Mouse (Mus musculus) lung, embryonic 14.5 days (tissue): ENCODE data around the gene Adrm1. TPM values are rescaled to one million over a fixed set of nuclear protein-coding genes. Genes with fewer than 3 reads are reported as not detected.

Experiments
- ATAC-seq: fragments of 200-750 bp; cut with Nextera tagmentation; 2 replicates; pipeline ENCODE4 v1.8.0; 2017; ENCODE audit warnings: mild to moderate bottlenecking, moderate TSS enrichment, moderate library complexity; ENCODE audit not compliant: insufficient read depth
- DNase-seq: peaks from one replicate; pipeline ENCODE4 v3.0.0-alpha.2; 2015
- H3K27ac ChIP-seq: fragments of 300-500 bp; sonication (generic); 2 replicates; pipeline ENCODE4 v1.5.1; 2014; ENCODE audit warnings: low read depth, mild to moderate bottlenecking, moderate library complexity
- H3K27me3 ChIP-seq: fragments of 300-500 bp; sonication (generic); 2 replicates; pipeline ENCODE4 v1.6.1; 2014; ENCODE audit warnings: low read length, control low read depth; ENCODE audit not compliant: insufficient read depth
- H3K36me3 ChIP-seq: fragments of 300-500 bp; sonication (generic); 2 replicates; pipeline ENCODE4 v1.6.1; 2014; ENCODE audit warnings: control low read depth; ENCODE audit not compliant: insufficient read depth
- H3K4me1 ChIP-seq: fragments of 300-500 bp; sonication (generic); 2 replicates; pipeline ENCODE4 v1.6.1; 2014; ENCODE audit warnings: antibody characterized with exemption, control low read depth; ENCODE audit not compliant: insufficient read depth
- H3K4me2 ChIP-seq: fragments of 300-500 bp; sonication (generic); 2 replicates; pipeline ENCODE4 v1.6.1; 2014; ENCODE audit warnings: mild to moderate bottlenecking
- H3K4me3 ChIP-seq: fragments of 300-500 bp; sonication (generic); 2 replicates; pipeline ENCODE4 v1.5.1; 2014; ENCODE audit warnings: low read depth, low read length
- H3K9ac ChIP-seq: fragments of 300-500 bp; sonication (generic); 2 replicates; pipeline ENCODE4 v1.6.1; 2014
- H3K9me3 ChIP-seq: fragments of 300-500 bp; sonication (generic); 2 replicates; pipeline ENCODE4 v1.6.1; 2016; ENCODE audit warnings: low read depth, low read length, control low read depth
- CTCF ChIP-seq: IDR thresholded peaks from 2 replicates; pipeline ENCODE4 v1.5.1; 2016; ENCODE audit warnings: antibody characterized with exemption, low read depth
- WGBS: fragments of 180-500 bp; shearing (Covaris S2); extraction: QIAGEN DNeasy Blood & Tissue Kit; methylation state at CpG from one replicate; pipeline ENCODE4 v1.1.7; 2014; 5-methylcytosine and 5-hydroxymethylcytosine counted together
- polyA plus RNA-seq: library from polyadenylated mRNA; unstranded; fragments of >200 nt; fragmentation: Nextera tagmentation; extraction: Ambion mirVana; gene quantifications from 2 replicates; pipeline ENCODE4 v1.2.1, GENCODE M21; 2014

The Adrm1 gene
- polyA plus RNA-seq, 1 experiment from 2014 or later: 163 TPM

DNA sequence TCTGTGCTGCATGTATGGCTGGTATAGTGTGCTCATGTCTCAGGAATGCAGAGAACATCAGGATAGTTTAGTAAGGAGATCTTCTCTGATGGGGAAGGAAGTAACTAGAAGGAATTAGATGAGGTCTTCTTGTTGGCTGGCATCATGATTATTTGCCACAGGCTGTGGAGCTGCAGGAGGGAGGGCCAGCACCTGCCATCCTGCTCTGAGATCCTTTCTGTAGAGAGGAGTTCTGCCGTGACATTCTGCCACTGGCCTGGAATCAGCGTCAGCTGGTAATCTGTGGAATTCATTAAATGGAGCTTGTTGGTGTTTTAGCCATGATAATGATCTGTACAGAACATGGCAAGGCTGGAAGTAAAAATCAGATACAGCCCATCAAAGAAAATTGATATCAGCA lies 25.2 kb upstream of the Adrm1 start:
- H3K9me3 ChIP-seq: no peaks in the 10 kb centered on the region
- DNase-seq: no peak

DNA sequence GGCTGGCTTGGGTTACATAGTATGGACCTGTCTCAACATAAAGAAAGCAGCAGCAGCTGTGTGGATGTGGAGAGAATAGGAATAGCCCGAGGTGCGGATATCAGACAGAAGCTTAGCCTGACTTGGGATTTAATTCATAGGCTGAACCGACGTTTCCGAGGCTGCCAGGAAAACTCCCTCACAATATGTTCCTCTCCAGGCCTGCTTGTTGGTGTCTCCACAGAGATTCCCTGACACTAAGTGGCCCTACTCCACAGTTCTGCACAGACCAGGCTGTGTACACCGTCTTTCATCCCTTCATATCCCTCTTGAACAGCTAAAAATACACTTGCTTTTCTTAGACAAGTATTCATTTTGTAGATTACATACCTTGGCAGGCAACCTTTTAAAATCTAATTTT lies 23.9 kb upstream of the Adrm1 start:
- Histone ChIP-seq H3K4me1 (no peaks in the 10 kb centered on the region), H3K9me3 (no peaks in the 10 kb centered on the region), H3K36me3 (peaks cover 55% of the 10 kb centered on the region), H3K4me3 (no peak overlapping the region), H3K27ac (no peak overlapping the region), H3K9ac (no peak overlapping the region), H3K27me3 (no peaks in the 10 kb centered on the region), H3K4me2 (no peak overlapping the region)
- WGBS: 86% methylated on average over 6 of the region's 6 CpGs
- no peak for TF ChIP-seq CTCF
- DNase-seq (no peak), ATAC-seq (no peak)

More for the DNA sequence above, 25.2 kb upstream of the Adrm1 start:
- WGBS: 78% methylated on average over 2 of the region's 2 CpGs
- H3K9ac ChIP-seq: no peak overlapping the region
- H3K27me3 ChIP-seq: no peaks in the 10 kb centered on the region
- no peaks in the 10 kb centered on the region for H3K4me1 ChIP-seq
- ATAC-seq: no peak
- TF ChIP-seq CTCF: no peak
- H3K27ac ChIP-seq: no peak overlapping the region
- H3K4me2 ChIP-seq: no peak overlapping the region
- H3K4me3 ChIP-seq: no peak overlapping the region
- peaks cover 44% of the 10 kb centered on the region for H3K36me3 ChIP-seq

DNA sequence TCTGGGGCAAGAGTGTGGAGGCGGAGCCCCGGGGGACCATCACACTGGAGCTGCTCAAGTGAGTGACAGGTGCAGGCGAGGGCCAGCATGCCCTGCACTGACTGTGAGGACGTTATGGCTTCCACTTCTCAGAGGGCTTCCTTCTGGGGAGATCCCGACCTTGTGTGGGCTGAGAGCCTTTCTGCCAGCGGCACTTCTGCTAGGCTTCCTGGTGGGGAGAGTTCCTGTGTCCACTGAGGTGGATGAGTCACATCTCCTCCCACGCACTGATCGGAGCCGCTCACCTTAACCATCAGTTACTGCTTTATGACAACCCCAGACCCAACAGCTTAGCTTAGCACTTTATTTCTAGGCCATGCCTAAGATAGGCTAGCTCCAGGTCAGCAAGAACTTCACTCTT lies 22.7 kb upstream of the Adrm1 start:
- no peak overlapping the region for H3K27ac ChIP-seq
- no peak overlapping the region for H3K4me2 ChIP-seq
- peaks cover 59% of the 10 kb centered on the region for H3K36me3 ChIP-seq
- H3K27me3 ChIP-seq: no peaks in the 10 kb centered on the region
- no peak overlapping the region for H3K4me3 ChIP-seq
- no peaks in the 10 kb centered on the region for H3K4me1 ChIP-seq
- no peak for TF ChIP-seq CTCF
- H3K9me3 ChIP-seq: no peaks in the 10 kb centered on the region
- no peak for DNase-seq
- no peak overlapping the region for H3K9ac ChIP-seq
- no peak for ATAC-seq
- 82% methylated on average over 9 of the region's 9 CpGs for WGBS

DNA sequence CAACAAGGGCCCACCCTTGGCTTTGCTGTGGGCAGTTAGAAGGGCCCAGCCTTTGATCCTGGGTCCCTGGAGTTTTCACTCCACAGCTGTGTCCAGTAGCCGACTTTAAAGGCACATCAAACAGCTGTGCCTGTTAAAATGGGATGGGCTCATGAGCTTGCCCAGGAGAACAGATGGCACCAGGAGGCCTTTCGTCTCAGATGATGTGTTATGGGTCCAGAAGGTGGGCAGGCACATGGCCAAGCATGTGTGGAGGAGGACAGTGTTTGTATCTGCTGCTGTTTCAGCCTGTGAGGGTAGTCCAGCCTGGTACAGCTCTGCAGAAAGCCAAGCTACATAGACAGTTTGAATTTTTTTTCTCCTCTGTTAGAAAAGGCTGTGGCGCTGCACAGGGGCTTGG lies 16.5 kb upstream of the Adrm1 start:
- WGBS: 66% methylated on average over 3 of the region's 3 CpGs
- ATAC-seq (no peak), DNase-seq (peak; percentile 5)
- Histone ChIP-seq H3K27me3 (no peaks in the 10 kb centered on the region), H3K36me3 (peaks cover 72% of the 10 kb centered on the region), H3K4me3 (no peak overlapping the region), H3K9ac (no peak overlapping the region), H3K4me1 (no peaks in the 10 kb centered on the region), H3K27ac (no peak overlapping the region), H3K9me3 (no peaks in the 10 kb centered on the region), H3K4me2 (no peak overlapping the region)
- no peak for TF ChIP-seq CTCF

DNA sequence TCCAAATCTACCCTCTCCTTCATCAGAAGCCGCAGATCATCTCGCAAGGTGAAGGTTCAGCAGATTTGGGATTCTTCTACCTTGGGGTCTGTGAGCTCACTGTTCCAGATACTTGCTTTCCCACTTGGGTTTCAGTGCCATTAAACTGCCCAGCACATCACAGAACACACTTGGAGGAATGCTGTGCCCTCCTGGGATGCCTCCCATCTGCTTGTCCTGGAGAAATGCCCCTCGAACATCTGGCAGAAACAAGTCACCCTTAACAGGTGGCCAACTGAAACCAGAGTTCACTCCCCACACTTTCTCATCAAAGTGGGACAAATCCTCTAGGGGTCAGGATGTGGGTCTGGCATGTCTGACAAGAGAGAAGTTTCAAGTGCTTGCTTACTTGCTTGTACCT lies 12.7 kb upstream of the Adrm1 start:
- no peak for TF ChIP-seq CTCF
- Histone ChIP-seq H3K27ac (no peak overlapping the region), H3K36me3 (peaks cover 75% of the 10 kb centered on the region), H3K27me3 (no peaks in the 10 kb centered on the region), H3K4me1 (no peaks in the 10 kb centered on the region), H3K4me3 (no peak overlapping the region), H3K4me2 (no peak overlapping the region), H3K9ac (no peak overlapping the region), H3K9me3 (no peaks in the 10 kb centered on the region)
- no peak for ATAC-seq
- DNase-seq: no peak
- WGBS: 92% methylated on average over 3 of the region's 3 CpGs

DNA sequence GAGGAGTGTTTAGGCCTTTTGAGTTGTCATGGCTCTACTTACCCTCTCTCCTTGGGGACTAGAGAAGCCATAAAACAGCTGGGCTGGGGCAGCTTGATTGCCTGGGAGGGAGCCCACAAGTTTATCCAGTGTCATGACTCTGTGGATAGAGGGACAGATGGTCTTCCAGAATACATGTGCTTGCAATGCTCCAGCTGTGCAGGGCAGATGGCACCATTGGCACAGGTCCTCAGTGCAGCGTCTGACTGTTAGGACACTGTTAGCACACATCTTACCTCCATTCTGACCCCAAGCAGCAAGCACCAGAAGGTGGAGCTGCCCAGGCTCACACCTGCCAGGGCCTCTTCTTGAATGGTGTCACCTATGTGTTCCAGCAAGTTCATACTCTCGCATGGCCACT lies 5.4 kb upstream of the Adrm1 start:
- no peaks in the 10 kb centered on the region for H3K27me3 ChIP-seq
- peaks cover 3% of the 10 kb centered on the region; the same call in 1 of the 2 replicates for H3K4me1 ChIP-seq
- DNase-seq (no peak), ATAC-seq (no peak)
- no peak for TF ChIP-seq CTCF
- peaks cover 25% of the 10 kb centered on the region for H3K36me3 ChIP-seq
- H3K27ac ChIP-seq: no peak overlapping the region
- 80% methylated on average over 2 of the region's 2 CpGs for WGBS
- no peak overlapping the region for H3K4me2 ChIP-seq
- no peaks in the 10 kb centered on the region for H3K9me3 ChIP-seq
- H3K4me3 ChIP-seq: no peak overlapping the region
- H3K9ac ChIP-seq: no peak overlapping the region

DNA sequence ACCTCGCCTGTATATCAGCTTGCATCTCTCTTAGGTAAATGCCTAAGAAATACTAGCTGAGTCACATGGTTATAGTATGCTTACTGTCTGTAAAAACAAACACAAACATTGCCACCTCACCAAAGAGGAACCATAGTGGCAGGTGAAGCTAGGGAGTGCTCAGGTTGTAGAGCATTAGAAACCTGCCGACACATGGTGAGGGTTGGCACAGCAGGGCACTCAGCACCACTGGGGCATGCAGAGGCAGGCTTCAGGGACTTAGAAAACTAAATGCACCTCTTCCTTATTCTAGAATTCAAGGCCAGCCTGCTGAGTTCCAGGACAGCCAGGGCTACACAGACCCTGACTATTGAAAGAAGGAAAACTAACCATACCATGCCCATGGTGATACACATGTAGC lies 4.4 kb upstream of the Adrm1 start:
- Histone ChIP-seq H3K9ac (no peak overlapping the region), H3K36me3 (peaks cover 19% of the 10 kb centered on the region), H3K27ac (no peak overlapping the region), H3K27me3 (no peaks in the 10 kb centered on the region), H3K4me3 (no peak overlapping the region), H3K4me2 (no peak overlapping the region), H3K4me1 (peaks cover 4% of the 10 kb centered on the region; the same call in 1 of the 2 replicates), H3K9me3 (no peaks in the 10 kb centered on the region)
- DNase-seq (no peak), ATAC-seq (no peak)
- TF ChIP-seq CTCF: no peak
- WGBS: 67% methylated on average over 2 of the region's 2 CpGs
